Mouse (Mus musculus): Measurements from ENCODE around the gene Hdac7. TPM values are rescaled to one million over a fixed set of nuclear protein-coding genes. Genes with fewer than 3 reads are reported as not detected.

The Hdac7 gene
- polyA plus RNA-seq, 1 experiment from 2014 or later: 33.0 TPM

DNA sequence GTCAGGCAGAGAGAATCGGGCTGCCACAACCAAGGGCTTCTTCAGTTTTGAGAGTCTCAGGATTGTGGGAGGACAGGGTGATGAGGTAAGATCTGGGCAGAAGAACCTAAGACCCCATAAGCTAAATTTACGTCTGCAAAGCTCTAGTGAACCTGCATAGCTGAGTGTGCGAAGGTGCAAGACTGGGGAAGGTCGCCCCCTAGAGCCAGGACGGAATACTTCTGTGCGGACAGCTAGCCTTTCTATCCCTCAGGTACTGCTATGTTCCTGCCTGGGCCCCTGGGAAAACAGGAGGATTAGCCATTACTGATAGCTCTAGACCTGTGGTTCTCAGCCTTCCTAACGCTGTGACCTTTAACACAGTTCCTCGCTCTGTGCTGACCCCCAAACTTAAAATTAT lies 67.8 kb downstream of the Hdac7 start:
- H3K9ac ChIP-seq (replicated peaks; ENCODE audit: low read depth, low read length): no peak overlapping the region
- H3K27ac ChIP-seq (ENCODE audit: low read length): no peak overlapping the region
- 11% methylated on average over 8 of the region's 8 CpGs for WGBS
- H3K4me3 ChIP-seq (ENCODE audit: low read depth, low read length): no peak overlapping the region
- no peaks in the 10 kb centered on the region for H3K36me3 ChIP-seq (ENCODE audit: control insufficient read depth, insufficient read depth, low read length)
- no peaks in the 10 kb centered on the region for H3K9me3 ChIP-seq (ENCODE audit: control insufficient read depth, low read depth, low read length)
- peak; percentile 12; the same call in 1 of the 2 replicates for ATAC-seq (ENCODE audit: insufficient number of reproducible peaks, insufficient read depth, low FRiP score, low read depth)
- H3K4me2 ChIP-seq (replicated peaks; ENCODE audit: low read depth, low read length): no peak overlapping the region
- no peaks in the 10 kb centered on the region for H3K27me3 ChIP-seq (ENCODE audit: control insufficient read depth, insufficient read depth, low read length)
- H3K4me1 ChIP-seq (ENCODE audit: control insufficient read depth, insufficient read depth, low read length): peaks cover 19% of the 10 kb centered on the region

DNA sequence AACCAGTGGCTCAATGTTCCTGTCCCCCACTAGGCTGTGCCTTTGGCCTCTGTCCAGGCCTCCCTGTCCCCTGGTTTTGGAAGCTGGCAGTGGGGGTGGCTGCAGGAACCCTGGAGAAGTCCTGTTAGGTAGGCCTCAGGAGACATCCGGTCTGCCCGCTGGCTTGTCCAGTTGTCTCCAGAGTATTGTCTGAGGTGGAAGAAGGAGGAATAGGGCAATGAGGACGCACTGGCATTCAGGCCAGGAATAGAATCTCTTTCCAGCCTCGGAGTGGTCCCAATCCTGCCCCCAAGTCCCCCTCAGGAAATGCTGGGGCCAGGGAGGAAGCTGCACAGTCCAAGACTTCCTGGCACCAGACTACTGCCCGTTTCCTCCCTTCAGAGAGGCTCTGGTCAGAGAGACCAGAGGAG lies 70.3 kb downstream of the Hdac7 start:
- WGBS: 67% methylated on average over 5 of the region's 5 CpGs
- Histone ChIP-seq H3K9me3 (ENCODE audit: control insufficient read depth, low read depth, low read length) (no peaks in the 10 kb centered on the region), H3K27me3 (ENCODE audit: control insufficient read depth, insufficient read depth, low read length) (no peaks in the 10 kb centered on the region), H3K4me1 (ENCODE audit: control insufficient read depth, insufficient read depth, low read length) (peaks cover 19% of the 10 kb centered on the region), H3K4me3 (ENCODE audit: low read depth, low read length) (no peak overlapping the region), H3K27ac (ENCODE audit: low read length) (peak overlapping the region; percentile 76; the same call in 1 of the 2 replicates), H3K9ac (replicated peaks; ENCODE audit: low read depth, low read length) (no peak overlapping the region), H3K36me3 (ENCODE audit: control insufficient read depth, insufficient read depth, low read length) (no peaks in the 10 kb centered on the region), H3K4me2 (replicated peaks; ENCODE audit: low read depth, low read length) (no peak overlapping the region)
- ATAC-seq (ENCODE audit: insufficient number of reproducible peaks, insufficient read depth, low FRiP score, low read depth): no peak

DNA sequence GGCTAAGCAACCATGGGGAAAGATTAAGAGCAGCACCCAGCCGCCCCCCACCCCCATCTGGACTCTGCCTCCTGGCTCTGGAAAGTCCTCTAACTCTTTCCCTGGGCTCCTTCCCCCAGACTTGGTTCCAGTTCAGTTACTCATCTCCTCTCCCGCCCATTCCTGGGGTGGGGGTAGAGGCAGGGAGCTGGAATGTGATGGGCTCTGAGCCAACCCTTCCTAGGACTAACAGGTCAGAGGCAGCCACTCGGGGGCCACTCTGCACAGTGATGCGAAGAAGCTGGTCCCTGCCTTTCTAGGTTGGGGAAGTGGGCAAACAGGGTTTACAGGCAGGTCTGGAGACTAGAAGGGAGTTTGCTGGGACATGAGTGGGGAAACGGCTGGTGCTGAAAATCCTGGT lies 71.2 kb downstream of the Hdac7 start:
- 0 out of 2 replicates have a peak overlapping the region, but pooled peaks have one; percentile 7 for H3K4me2 ChIP-seq (replicated peaks; ENCODE audit: low read depth, low read length)
- H3K27me3 ChIP-seq (ENCODE audit: control insufficient read depth, insufficient read depth, low read length): no peaks in the 10 kb centered on the region
- H3K4me1 ChIP-seq (ENCODE audit: control insufficient read depth, insufficient read depth, low read length): peaks cover 21% of the 10 kb centered on the region
- peak overlapping the region; percentile 76 for H3K27ac ChIP-seq (ENCODE audit: low read length)
- 18% methylated on average over 5 of the region's 5 CpGs for WGBS
- no peaks in the 10 kb centered on the region for H3K36me3 ChIP-seq (ENCODE audit: control insufficient read depth, insufficient read depth, low read length)
- no peaks in the 10 kb centered on the region for H3K9me3 ChIP-seq (ENCODE audit: control insufficient read depth, low read depth, low read length)
- peak; percentile 66 for ATAC-seq (ENCODE audit: insufficient number of reproducible peaks, insufficient read depth, low FRiP score, low read depth)
- H3K4me3 ChIP-seq (ENCODE audit: low read depth, low read length): no peak overlapping the region
- no peak overlapping the region for H3K9ac ChIP-seq (replicated peaks; ENCODE audit: low read depth, low read length)

DNA sequence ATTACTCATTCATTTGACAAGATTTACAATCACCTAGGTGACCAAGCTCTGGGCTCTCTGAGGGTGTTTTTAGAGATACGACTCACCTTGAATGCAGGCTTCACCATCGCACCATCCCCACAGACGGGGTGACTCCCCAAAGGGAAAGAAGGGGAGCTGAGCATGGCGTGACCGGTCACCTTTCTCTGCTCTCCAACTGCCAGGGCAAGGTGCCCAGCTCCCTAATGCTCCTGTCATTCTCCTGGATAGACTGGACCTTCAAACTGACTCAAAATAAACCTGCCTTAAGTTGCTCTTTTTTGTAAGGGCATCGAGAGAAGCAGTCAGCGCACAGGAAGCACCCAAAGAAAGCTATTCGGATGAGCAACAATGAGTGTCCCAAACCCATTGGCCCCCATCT lies 74.0 kb downstream of the Hdac7 start:
- H3K9me3 ChIP-seq (ENCODE audit: control insufficient read depth, low read depth, low read length): no peaks in the 10 kb centered on the region
- H3K27me3 ChIP-seq (ENCODE audit: control insufficient read depth, insufficient read depth, low read length): no peaks in the 10 kb centered on the region
- H3K4me2 ChIP-seq (replicated peaks; ENCODE audit: low read depth, low read length): no peak overlapping the region
- H3K27ac ChIP-seq (ENCODE audit: low read length): no peak overlapping the region
- no peak overlapping the region for H3K9ac ChIP-seq (replicated peaks; ENCODE audit: low read depth, low read length)
- no peaks in the 10 kb centered on the region for H3K36me3 ChIP-seq (ENCODE audit: control insufficient read depth, insufficient read depth, low read length)
- WGBS: 84% methylated on average over 8 of the region's 8 CpGs
- H3K4me3 ChIP-seq (ENCODE audit: low read depth, low read length): no peak overlapping the region
- peaks cover 38% of the 10 kb centered on the region for H3K4me1 ChIP-seq (ENCODE audit: control insufficient read depth, insufficient read depth, low read length)
- ATAC-seq (ENCODE audit: insufficient number of reproducible peaks, insufficient read depth, low FRiP score, low read depth): no peak

DNA sequence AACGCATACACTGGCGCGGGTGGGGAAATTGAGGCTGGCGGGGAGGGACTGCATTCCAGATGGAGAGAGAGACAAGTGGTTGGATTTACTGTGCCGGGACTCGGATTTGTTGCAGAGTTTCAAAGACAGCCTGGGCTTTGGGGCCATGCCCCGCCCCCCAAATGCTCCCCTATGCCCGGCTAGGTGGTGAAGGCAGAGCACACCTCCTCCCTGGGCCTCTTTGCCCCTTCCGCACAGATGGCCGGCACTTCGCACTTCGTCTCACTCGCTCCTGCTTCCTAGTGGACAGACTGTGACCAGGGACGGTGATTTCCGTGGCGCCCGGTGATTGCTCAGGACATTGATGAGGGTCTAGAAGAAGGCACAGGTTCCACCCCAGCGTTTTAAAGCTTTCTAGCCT lies 76.1 kb downstream of the Hdac7 start:
- Histone ChIP-seq H3K4me3 (ENCODE audit: low read depth, low read length) (peak overlapping the region; percentile 45), H3K9me3 (ENCODE audit: control insufficient read depth, low read depth, low read length) (no peaks in the 10 kb centered on the region), H3K9ac (replicated peaks; ENCODE audit: low read depth, low read length) (peak overlapping the region; percentile 52; the same call in 1 of the 2 replicates), H3K4me2 (replicated peaks; ENCODE audit: low read depth, low read length) (peak overlapping the region; percentile 94), H3K27me3 (ENCODE audit: control insufficient read depth, insufficient read depth, low read length) (no peaks in the 10 kb centered on the region), H3K36me3 (ENCODE audit: control insufficient read depth, insufficient read depth, low read length) (no peaks in the 10 kb centered on the region), H3K4me1 (ENCODE audit: control insufficient read depth, insufficient read depth, low read length) (peaks cover 30% of the 10 kb centered on the region), H3K27ac (ENCODE audit: low read length) (peak overlapping the region; percentile 67)
- ATAC-seq (ENCODE audit: insufficient number of reproducible peaks, insufficient read depth, low FRiP score, low read depth): peak; percentile 21; the same call in 1 of the 2 replicates
- WGBS: under 1% methylated on average over 18 of the region's 18 CpGs

DNA sequence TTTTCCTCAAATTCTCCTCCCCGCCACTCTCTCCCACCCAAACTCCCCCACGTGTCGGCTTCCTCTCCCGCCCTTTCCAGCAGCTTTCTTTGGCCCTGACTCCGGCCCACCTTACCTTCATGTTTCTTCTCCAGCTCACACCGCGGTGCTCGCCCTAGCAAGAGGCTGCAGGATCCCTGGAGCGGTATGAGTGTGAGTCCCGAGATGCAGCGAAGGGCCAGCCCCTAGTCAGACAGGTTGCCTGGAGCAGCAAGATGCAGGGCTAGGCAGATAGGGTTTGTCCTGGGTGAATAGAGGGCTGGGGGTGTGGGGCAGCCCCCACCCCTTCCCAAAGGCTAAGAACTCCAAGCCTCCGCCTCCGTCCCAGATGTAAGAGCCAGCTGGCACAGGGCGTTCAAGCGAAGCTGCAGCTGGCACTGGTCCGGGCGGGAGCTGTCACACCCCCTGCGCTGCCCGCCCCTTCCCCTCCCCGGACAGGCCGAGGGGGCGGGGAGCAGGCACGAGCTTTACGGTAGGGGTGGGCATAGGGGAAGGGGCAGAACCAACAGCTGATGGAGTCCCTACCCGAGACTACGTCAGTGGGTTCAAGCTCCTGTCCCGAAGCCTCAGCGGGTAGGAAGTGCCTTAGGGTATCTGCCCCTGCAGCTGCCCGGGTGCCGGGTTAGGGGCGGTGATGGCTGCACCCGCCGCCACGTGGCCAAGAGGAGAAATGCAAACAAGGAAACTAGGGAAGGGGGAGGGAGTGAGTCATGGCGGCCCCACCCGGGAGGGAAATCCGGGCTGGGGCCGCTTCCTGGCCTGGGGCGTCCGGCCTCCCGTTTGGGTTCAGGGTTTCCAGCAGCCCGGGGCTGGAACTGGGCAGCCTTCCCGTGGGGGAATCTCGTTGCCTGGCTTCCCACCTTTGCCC lies 76.8 kb downstream of the Hdac7 start, which contains the start of gene Rapgef3:
Rapgef3 (minus strand) TSS at position 693 of the 907 bp plus-strand sequence.
- H3K4me2 ChIP-seq (replicated peaks; ENCODE audit: low read depth, low read length): peak within 1 kb of the TSS; percentile 94
- H3K27me3 ChIP-seq (ENCODE audit: control insufficient read depth, insufficient read depth, low read length): no peaks in the 10 kb centered on the region
- peak; percentile 64 for ATAC-seq (ENCODE audit: insufficient number of reproducible peaks, insufficient read depth, low FRiP score, low read depth)
- no peaks in the 10 kb centered on the region for H3K36me3 ChIP-seq (ENCODE audit: control insufficient read depth, insufficient read depth, low read length)
- WGBS: 1% methylated on average over 44 of the region's 44 CpGs
- H3K27ac ChIP-seq (ENCODE audit: low read length): peak within 1 kb of the TSS; percentile 67
- no peaks in the 10 kb centered on the region for H3K9me3 ChIP-seq (ENCODE audit: control insufficient read depth, low read depth, low read length)
- H3K4me3 ChIP-seq (ENCODE audit: low read depth, low read length): peak within 1 kb of the TSS; percentile 45
- peak within 1 kb of the TSS; percentile 52; the same call in 1 of the 2 replicates for H3K9ac ChIP-seq (replicated peaks; ENCODE audit: low read depth, low read length)
- peaks cover 24% of the 10 kb centered on the region for H3K4me1 ChIP-seq (ENCODE audit: control insufficient read depth, insufficient read depth, low read length)

DNA sequence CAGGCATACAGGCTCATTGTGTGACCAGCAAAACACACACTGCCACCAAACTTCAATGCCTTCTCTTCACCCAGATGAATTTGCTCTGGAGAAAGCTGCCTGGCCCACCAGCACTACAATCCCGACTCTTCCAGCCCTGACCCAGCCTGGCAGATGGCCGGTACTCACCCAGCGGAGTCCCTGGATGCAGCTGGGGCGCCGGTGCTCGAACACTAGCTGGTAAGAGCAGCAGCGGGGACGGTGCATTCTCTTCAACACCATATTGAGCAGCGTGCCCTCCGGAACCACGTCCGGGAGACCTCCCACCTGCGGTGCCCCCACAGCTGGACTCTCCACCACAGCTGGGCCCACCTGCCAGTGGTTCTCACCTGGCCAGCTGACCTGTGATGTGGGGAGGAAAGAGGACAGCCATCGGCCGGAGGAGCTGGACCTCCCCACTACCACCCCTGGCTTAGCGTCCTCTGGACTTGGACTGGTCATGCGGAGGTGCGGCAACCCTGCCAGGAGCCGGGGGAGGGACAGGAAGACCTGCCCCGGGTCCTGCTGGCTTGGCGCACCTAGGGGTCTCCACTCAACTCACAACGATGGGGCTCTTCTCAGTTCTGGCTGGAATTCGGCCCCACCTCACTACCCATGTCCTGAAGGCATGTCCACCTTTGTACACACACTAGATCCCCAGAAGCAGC lies 77.6 kb downstream of the Hdac7 start:
- H3K27ac ChIP-seq (ENCODE audit: low read length): peak overlapping the region; percentile 16; the same call in 1 of the 2 replicates
- peak overlapping the region; percentile 94 for H3K4me2 ChIP-seq (replicated peaks; ENCODE audit: low read depth, low read length)
- no peaks in the 10 kb centered on the region for H3K9me3 ChIP-seq (ENCODE audit: control insufficient read depth, low read depth, low read length)
- no peak for ATAC-seq (ENCODE audit: insufficient number of reproducible peaks, insufficient read depth, low FRiP score, low read depth)
- peak overlapping the region; percentile 45 for H3K4me3 ChIP-seq (ENCODE audit: low read depth, low read length)
- H3K36me3 ChIP-seq (ENCODE audit: control insufficient read depth, insufficient read depth, low read length): no peaks in the 10 kb centered on the region
- H3K9ac ChIP-seq (replicated peaks; ENCODE audit: low read depth, low read length): peak overlapping the region; percentile 52; the same call in 1 of the 2 replicates
- WGBS: 8% methylated on average over 23 of the region's 23 CpGs
- peaks cover 24% of the 10 kb centered on the region for H3K4me1 ChIP-seq (ENCODE audit: control insufficient read depth, insufficient read depth, low read length)
- H3K27me3 ChIP-seq (ENCODE audit: control insufficient read depth, insufficient read depth, low read length): no peaks in the 10 kb centered on the region

DNA sequence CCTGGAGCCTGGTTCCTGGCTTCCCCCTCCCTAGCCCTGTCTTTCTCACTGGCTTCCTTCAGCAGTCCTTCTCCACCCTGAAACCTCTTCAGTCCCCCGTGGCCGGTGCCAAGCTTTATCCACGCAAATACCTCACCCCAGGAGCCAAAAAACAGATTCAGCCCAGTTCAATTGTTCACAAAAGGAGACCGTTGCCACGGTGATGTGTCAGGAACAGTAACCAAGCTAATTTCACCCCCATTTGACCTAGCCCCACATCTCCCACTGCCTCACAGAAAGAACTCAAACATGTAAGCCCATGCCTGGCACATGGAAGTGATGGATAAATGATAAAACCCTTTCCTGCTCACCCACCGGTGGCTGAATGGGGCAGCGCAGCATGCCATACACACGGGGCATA lies 78.1 kb downstream of the Hdac7 start:
- H3K27ac ChIP-seq (ENCODE audit: low read length): no peak overlapping the region
- no peaks in the 10 kb centered on the region for H3K27me3 ChIP-seq (ENCODE audit: control insufficient read depth, insufficient read depth, low read length)
- no peak for ATAC-seq (ENCODE audit: insufficient number of reproducible peaks, insufficient read depth, low FRiP score, low read depth)
- no peaks in the 10 kb centered on the region for H3K36me3 ChIP-seq (ENCODE audit: control insufficient read depth, insufficient read depth, low read length)
- no peaks in the 10 kb centered on the region for H3K9me3 ChIP-seq (ENCODE audit: control insufficient read depth, low read depth, low read length)
- peaks cover 24% of the 10 kb centered on the region for H3K4me1 ChIP-seq (ENCODE audit: control insufficient read depth, insufficient read depth, low read length)
- 27% methylated on average over 8 of the region's 8 CpGs for WGBS
- peak overlapping the region; percentile 45; the same call in 1 of the 2 replicates for H3K4me3 ChIP-seq (ENCODE audit: low read depth, low read length)
- H3K4me2 ChIP-seq (replicated peaks; ENCODE audit: low read depth, low read length): peak overlapping the region; percentile 29; the same call in 1 of the 2 replicates
- H3K9ac ChIP-seq (replicated peaks; ENCODE audit: low read depth, low read length): no peak overlapping the region

All from stomach, embryonic 14.5 days (tissue).